Mouse (Mus musculus) megakaryocyte, embryonic 14.5 days (primary cell): ENCODE results near the gene Atp23. TPM values are rescaled to one million over a fixed set of nuclear protein-coding genes. Genes with fewer than 3 reads are reported as not detected.
A peak's percentile ranks its signal among the peaks of the same experiment; 100 is the strongest.

Experiments used
- H3K27me3 ChIP-seq: replicated peaks from 2 replicates; pipeline ENCODE3; 2012; ENCODE audit warnings: inconsistent platforms
- H3K36me3 ChIP-seq: replicated peaks from 2 replicates; pipeline ENCODE3; 2012; ENCODE audit warnings: low read length, inconsistent platforms, mixed read lengths
- H3K4me1 ChIP-seq: 2 replicates; pipeline ENCODE4 v1.6.1; 2012; ENCODE audit warnings: inconsistent platforms
- H3K4me3 ChIP-seq: replicated peaks from 2 replicates; pipeline ENCODE3; 2012; ENCODE audit warnings: moderate library complexity, mild to moderate bottlenecking, inconsistent platforms
- H3K9me3 ChIP-seq: 2 replicates; pipeline ENCODE4 v1.6.1; 2012; ENCODE audit warnings: inconsistent platforms
- FLI1 ChIP-seq: IDR thresholded peaks from 2 replicates; pipeline ENCODE4 v1.6.1; 2012; ENCODE audit warnings: low read length, inconsistent platforms, mixed read lengths
- GATA1 ChIP-seq: IDR thresholded peaks from 3 replicates; pipeline ENCODE4 v1.6.1; 2012; ENCODE audit warnings: mixed read lengths, low read length, inconsistent platforms, borderline replicate concordance
- polyA plus RNA-seq: library from polyadenylated mRNA; stranded (reverse); fragments of >175 nt; gene quantifications from 2 replicates; pipeline ENCODE4 v1.2.3, GENCODE M21; 2012; ENCODE audit warnings: low replicate concordance; ENCODE audit not compliant: insufficient read depth

The Atp23 gene
- polyA plus RNA-seq, 1 experiment = 6.8 TPM

DNA sequence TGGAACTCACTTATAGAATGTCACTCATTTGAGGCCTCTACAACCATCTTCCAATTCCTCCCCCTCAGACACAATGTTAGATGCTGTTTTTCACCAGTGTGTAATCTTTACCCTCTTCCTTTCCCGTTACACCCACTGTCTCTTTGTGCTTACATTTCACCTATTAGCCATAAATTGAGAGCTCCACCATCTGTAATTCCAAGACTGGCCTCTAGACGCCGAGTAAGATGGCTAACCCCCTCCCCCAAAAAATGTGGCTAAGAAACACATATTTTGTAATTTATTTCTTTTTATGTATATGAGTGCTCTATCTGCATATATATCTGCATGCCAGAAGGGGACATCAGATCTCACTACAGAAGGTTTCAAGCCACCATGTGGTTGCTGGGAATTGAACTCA lies 27.4 kb downstream of the Atp23 start:
- no peak for TF ChIP-seq FLI1
- TF ChIP-seq GATA1 = no peak
- no peak overlapping the region for H3K4me3 ChIP-seq
- no peaks in the 10 kb centered on the region for H3K27me3 ChIP-seq
- H3K36me3 ChIP-seq = peaks cover 2% of the 10 kb centered on the region
- H3K9me3 ChIP-seq = peaks cover 6% of the 10 kb centered on the region; the same call in 1 of the 2 replicates
- peaks cover 5% of the 10 kb centered on the region; the same call in 1 of the 2 replicates for H3K4me1 ChIP-seq

DNA sequence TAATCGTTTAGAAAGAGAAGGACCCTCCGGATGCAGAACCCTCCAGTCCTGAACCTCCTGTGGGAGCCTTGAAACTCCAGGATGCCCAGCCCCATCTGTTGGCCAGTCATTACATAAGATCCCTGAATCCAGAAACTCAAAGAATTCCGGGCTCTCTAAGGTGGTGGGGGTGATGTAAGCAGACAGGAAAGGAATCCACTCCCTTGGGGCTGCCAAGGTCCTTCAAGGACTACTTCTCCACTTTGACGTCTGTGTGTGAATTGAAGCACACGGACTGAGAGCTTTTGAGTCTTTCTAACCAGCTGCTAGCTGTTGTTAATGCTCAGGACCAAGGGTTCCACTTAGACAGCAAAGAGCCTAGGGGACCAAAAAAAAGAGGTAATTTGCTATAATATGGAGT lies 28.9 kb downstream of the Atp23 start:
- Histone ChIP-seq H3K36me3 (no peaks in the 10 kb centered on the region), H3K4me3 (no peak overlapping the region), H3K9me3 (peaks cover 6% of the 10 kb centered on the region; the same call in 1 of the 2 replicates), H3K27me3 (no peaks in the 10 kb centered on the region), H3K4me1 (peaks cover 5% of the 10 kb centered on the region; the same call in 1 of the 2 replicates)
- TF ChIP-seq FLI1 (no peak), GATA1 (no peak)

DNA sequence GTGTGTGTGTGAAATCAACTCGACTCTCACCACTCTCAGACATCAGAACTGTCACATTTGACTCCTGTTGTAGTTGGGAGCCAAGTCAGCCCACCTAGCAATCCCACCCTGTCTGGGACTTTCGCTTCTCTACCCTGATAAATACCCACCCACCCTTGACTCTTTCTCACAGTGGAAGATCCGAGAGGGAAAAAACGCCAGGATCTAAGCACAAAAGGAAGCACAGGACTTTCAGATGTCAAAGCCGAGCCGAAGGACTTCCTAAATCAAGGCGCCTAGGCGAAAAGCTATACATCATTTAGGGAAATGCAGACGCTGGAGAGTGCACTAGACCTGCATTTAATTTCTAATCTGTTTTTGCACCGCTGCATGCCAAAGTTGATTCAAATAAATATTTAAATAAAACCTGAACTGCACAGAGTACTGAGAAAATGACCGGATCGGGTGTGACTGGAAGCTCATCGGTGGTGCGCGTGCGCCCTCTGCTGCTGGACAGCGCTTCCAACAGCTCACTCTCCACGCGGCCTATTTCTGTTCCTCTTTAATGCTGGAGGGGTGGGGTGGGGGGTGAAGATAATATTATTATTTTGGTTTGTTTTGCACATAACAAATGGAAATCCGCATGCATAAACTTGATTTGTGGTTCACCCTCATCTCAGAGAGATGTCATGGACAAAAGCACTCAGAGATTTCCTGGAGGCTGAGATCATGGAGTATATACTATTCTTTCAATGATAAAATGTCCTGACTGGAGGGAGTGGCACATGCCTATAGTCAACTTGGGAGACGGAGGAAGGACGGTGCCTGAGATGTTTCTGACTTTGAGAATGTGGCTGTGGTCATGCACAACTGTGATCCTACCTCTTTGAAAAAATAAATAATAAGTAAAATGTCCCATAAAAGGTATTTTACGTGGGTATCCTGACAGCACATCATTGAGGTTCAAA lies 31.5 kb downstream of the Atp23 start:
- peaks cover 5% of the 10 kb centered on the region; the same call in 1 of the 2 replicates for H3K4me1 ChIP-seq
- H3K36me3 ChIP-seq = no peaks in the 10 kb centered on the region
- peaks cover under 1% of the 10 kb centered on the region; the same call in 1 of the 2 replicates for H3K9me3 ChIP-seq
- H3K27me3 ChIP-seq = no peaks in the 10 kb centered on the region
- TF ChIP-seq FLI1 (no peak), GATA1 (no peak)
- peak overlapping the region; percentile 28 for H3K4me3 ChIP-seq

DNA sequence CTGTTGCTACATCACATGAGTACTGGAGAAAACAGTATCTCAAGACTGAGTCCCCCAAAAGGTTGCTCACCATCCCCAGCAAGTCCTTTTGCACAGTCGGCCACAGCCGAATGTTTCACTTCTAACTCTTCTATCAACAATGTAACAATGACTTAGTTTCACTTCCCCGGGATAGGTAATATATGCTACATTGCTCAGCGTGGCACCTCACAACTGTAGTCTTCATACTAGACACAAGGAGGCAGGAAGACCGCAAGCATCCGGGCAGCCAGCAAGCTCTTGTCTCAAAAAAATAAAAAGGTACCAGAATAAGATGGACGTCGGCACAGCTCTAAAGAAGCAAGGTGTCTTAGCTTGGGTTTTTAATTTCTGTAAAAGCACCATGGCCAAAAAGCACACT lies 35.9 kb downstream of the Atp23 start:
- no peak overlapping the region for H3K4me3 ChIP-seq
- H3K9me3 ChIP-seq = no peaks in the 10 kb centered on the region
- peaks cover 5% of the 10 kb centered on the region; the same call in 1 of the 2 replicates for H3K4me1 ChIP-seq
- TF ChIP-seq GATA1 (no peak), FLI1 (no peak)
- no peaks in the 10 kb centered on the region for H3K36me3 ChIP-seq
- no peaks in the 10 kb centered on the region for H3K27me3 ChIP-seq

DNA sequence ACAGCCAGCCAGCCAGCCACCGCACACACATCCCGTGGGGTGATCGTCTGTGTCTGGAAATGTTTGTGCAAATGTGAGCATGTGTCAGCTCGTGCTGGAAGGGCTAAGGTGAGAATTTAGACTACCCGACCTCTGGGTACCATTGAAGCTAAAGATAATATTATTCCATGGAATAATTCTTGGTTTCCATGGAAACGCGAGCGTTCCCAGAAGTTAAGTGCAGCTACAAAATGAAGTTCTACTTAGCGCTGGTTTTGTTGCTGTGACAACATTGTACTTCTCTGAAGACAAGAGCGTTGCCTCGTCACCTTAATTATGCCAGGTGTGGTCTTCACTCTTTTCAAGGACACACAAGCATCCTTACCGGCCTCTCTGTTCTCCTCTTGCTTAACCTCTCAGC lies 39.0 kb downstream of the Atp23 start:
- H3K36me3 ChIP-seq = no peaks in the 10 kb centered on the region
- no peaks in the 10 kb centered on the region for H3K27me3 ChIP-seq
- H3K9me3 ChIP-seq = no peaks in the 10 kb centered on the region
- no peak overlapping the region for H3K4me3 ChIP-seq
- TF ChIP-seq FLI1 = no peak
- no peak for TF ChIP-seq GATA1
- H3K4me1 ChIP-seq = no peaks in the 10 kb centered on the region

DNA sequence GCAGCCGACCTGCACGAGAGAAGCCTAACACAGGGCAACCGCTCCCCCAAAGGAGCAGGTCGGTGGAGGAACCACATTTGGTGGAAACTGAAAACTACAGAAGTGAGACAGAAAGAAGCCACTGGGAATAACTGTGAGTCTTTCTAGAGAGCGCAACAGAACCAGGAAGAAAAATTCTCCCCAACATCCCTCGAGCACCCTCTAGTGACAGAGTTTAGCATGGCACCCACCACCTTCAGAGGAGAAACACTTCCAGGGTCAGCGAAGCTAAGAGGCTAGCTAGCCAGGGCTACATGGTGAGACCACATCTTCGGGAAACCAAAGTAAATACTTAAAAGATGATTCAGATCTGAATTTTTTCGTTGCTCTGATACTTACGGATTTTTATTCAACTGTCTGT lies 47.9 kb downstream of the Atp23 start:
- H3K4me1 ChIP-seq = no peaks in the 10 kb centered on the region
- no peaks in the 10 kb centered on the region for H3K36me3 ChIP-seq
- TF ChIP-seq GATA1 = no peak
- TF ChIP-seq FLI1 = no peak
- H3K9me3 ChIP-seq = peaks cover 10% of the 10 kb centered on the region
- H3K27me3 ChIP-seq = no peaks in the 10 kb centered on the region
- no peak overlapping the region for H3K4me3 ChIP-seq

DNA sequence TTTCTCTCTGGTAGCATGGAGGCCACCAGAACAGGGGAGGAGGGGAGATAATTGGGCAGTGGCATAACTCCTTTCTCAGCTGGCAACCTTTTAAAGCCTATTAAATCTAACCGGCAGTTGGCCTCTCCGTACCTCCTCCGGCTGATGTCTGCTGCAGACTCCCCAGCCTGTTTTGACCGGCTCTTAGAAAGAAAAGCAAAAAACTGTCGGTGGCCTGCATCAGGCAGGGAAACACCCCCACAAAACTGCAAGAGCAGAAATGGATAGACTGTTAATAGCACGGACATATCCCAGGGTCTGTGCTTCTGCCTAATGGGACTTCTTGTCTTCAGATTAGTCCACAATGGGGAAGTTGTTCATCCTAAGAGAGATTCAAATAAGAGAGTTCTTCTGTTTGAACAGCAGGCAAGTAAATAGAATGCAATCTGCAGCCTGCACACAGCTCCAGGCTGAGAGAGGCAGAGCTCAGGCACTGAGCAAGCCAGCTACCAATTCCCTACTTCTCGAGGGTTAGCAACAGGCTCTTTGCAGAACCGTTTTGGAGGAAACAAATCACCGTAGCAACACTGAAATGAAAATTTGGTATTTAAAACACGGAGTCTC lies 55.7 kb downstream of the Atp23 start:
- no peaks in the 10 kb centered on the region for H3K36me3 ChIP-seq
- no peaks in the 10 kb centered on the region for H3K27me3 ChIP-seq
- no peaks in the 10 kb centered on the region for H3K4me1 ChIP-seq
- TF ChIP-seq GATA1 (no peak), FLI1 (no peak)
- no peak overlapping the region for H3K4me3 ChIP-seq
- peaks cover 11% of the 10 kb centered on the region for H3K9me3 ChIP-seq

DNA sequence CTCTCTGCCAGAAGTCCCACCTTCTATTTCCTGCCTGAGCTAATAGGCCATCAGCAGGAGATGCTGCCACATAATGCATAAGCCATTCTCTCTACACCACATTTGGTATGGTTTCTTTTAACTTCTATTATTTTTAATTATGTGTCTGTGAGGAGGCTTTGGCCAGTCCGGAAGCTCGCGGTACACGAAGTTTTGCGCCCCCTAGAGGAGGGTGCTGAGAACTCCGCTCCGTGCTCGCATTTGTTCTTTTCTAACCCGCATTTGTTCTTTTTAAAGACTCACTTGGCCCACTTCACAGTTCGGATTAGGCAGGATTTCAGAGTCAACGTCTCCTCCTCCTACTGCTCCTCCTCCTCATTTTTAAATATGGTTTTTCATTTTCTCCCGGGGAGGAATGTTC lies 56.5 kb downstream of the Atp23 start:
- Histone ChIP-seq H3K27me3 (no peaks in the 10 kb centered on the region), H3K4me3 (no peak overlapping the region), H3K9me3 (peaks cover 14% of the 10 kb centered on the region), H3K4me1 (no peaks in the 10 kb centered on the region), H3K36me3 (no peaks in the 10 kb centered on the region)
- TF ChIP-seq GATA1 (no peak), FLI1 (no peak)

DNA sequence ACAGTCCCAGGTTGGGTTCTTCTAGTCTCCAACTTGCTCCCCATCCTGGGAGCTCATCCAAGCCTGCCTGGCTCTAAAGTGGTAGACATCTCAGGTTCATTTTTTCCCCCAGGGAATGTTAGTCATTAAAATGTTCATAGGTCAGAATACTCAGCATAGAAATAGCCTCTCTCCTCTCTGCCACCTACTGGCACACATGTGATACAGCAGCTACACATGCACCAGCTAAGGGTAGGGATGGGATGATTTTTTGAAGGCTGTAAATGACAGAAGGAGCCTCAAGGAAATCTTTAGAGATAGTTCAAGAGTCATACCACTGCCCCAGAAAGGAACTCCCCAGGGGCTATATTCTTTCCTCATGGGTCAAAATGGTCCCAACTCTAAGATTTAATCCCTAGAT lies 60.9 kb downstream of the Atp23 start:
- no peak overlapping the region for H3K4me3 ChIP-seq
- TF ChIP-seq GATA1 (no peak), FLI1 (no peak)
- no peaks in the 10 kb centered on the region for H3K4me1 ChIP-seq
- no peaks in the 10 kb centered on the region for H3K27me3 ChIP-seq
- H3K9me3 ChIP-seq = peaks cover 6% of the 10 kb centered on the region; the same call in 1 of the 2 replicates
- no peaks in the 10 kb centered on the region for H3K36me3 ChIP-seq

DNA sequence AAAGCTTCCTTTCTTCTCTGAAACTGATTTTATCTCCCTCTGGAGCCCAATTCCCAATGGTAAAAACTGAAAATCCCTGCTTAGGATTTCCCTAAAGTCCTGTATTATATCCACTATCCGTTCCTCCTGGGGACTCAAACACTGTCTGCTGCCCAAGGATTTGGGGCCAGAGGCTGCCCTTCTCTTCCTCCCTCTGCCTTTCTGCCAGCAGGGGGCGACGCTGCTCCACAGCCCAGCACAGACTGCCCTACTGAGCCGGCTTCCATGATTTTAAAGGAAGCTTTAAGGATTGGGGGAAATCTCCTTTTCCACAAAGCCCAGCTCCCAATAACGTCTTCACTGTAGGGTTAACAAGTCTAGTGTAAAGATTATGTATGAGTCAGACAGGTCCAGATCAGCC lies 68.1 kb downstream of the Atp23 start:
- Histone ChIP-seq H3K36me3 (no peaks in the 10 kb centered on the region), H3K27me3 (no peaks in the 10 kb centered on the region)
- TF ChIP-seq FLI1 (no peak), GATA1 (no peak)

More for the DNA sequence above, 68.1 kb downstream of the Atp23 start:
- Histone ChIP-seq H3K4me1 (peaks cover 2% of the 10 kb centered on the region; the same call in 1 of the 2 replicates), H3K9me3 (peaks cover 4% of the 10 kb centered on the region; the same call in 1 of the 2 replicates), H3K4me3 (no peak overlapping the region)
